Mouse (Mus musculus) adrenal gland, postnatal 36 days (tissue): ENCODE data around the gene Gabrg3. TPM values are rescaled to one million over a fixed set of nuclear protein-coding genes. Genes with fewer than 3 reads are reported as not detected.

Source experiments
- DNase-seq, 2 experiments: peaks; one replicate each; pipeline ENCODE4 v3.0.0; 2021; ENCODE audit warnings: mixed read lengths in 1 of 2
- total RNA-seq, 2 experiments: library from RNA; stranded (reverse); gene quantifications; 2 replicates each; pipeline ENCODE4 v1.2.3; 2021

Gene Gabrg3
- total RNA-seq, 2 experiments from 2014 or later = 2.1 to 3.6 TPM

DNA sequence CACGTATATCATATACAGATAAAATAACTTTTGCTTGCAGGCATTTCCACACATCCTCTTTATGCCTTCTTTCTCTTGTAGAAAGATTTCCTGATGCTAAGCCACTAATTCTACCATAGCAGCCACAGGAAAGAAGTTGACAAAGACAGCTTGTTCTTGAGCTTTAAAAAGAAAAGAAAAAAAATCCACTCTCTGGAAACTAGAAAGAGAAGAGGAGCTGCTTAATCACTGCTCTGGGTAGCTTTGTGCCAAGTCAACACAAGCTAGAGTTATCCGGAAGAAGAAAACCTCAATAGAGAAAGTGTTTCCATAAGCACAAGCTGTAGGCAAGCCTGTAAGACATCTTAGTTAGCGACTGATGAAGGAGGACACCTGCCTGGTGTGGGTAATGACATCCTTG lies 321.6 kb downstream of the Gabrg3 start:
- DNase-seq = no peak

DNA sequence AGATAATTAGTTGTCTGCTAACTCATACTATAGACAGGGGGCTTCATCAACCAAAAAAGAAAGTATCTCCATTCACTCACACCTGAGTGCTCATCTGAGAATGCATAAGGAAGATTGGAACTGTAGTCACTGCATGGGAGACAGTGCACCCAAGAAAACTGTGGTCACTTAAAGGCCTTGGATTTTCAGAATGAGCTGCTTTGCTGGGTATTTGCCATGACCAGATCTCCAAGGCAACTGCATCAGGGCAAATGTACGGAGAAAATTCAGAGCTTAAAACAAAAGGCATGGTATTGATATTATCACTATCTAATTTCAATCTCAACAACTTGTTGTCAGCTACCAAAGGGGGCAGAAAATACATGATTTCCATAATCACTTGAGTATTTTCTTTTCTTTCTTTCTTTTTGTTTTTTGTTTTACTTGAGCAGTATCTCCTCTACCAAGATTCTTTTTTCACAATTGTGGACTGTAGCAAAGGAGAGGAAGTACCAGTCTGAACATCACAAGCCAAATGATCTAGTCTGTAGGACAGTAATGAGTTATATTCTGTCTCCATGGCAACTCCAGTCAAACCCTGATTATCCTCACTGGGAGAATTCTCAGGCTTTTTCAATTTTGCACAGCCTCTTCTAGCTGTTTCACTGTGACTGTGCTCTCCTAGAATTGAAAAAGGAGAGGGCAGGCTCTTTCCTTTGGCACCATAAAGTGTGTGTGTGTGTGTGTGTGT lies 335.9 kb downstream of the Gabrg3 start:
- DNase-seq = no peak

DNA sequence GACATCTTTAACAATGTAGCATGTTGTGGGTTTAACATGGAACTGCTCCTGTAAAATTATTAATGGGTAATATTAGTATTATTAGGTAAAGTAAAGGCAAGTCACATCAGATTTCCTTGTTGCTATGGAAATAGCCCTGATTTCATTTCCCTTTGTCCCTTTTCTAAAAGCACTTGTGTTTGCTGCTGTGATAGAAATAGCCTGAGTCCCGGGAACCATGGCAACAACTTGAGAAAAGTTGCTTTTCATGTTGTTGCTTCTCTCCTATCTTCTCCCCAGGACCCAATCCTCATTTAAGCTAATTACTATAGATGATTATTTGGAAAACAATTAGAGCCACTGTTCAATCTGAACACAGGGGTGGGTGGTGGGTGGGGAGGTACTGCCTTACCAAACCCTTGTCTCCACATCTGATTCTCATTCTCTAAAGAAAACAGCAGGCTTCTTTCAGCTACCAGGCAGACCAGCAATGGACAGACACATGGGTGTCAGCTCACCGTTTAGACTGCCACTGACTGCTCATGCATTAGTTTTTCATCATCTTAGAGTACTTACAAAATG lies 349.0 kb downstream of the Gabrg3 start:
- no peak for DNase-seq

DNA sequence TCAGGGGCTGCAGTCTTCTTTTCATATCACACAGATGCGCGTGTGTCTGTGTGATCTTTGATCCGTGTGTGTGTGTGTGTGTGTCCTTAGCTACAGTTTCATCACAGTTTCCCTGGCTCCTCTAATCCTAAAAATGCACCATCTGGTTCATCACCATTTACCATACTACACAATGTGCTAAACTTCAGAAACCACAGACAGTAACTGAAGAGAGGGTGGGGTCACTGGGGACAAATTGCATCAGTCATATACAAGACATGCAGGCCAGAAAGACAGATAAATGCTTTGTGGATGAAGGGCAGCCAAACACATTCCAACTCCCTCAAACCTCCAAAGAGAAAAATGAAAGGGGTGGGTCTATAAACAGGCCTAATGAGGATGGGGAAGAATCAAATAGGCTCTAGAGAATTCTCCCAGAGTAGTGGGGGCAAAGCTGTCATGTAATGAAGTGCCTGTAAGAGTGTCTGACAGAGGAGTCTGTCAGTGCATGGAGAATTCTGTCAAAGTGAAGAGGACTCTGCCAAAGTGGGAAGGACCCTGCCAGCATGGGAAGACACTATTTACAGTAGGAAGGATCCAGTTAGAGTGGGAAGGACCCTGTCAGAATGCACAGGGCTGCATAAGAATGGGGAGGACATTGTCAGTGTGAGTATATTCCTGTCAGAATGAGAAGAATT lies 386.3 kb downstream of the Gabrg3 start:
- DNase-seq = no peak

DNA sequence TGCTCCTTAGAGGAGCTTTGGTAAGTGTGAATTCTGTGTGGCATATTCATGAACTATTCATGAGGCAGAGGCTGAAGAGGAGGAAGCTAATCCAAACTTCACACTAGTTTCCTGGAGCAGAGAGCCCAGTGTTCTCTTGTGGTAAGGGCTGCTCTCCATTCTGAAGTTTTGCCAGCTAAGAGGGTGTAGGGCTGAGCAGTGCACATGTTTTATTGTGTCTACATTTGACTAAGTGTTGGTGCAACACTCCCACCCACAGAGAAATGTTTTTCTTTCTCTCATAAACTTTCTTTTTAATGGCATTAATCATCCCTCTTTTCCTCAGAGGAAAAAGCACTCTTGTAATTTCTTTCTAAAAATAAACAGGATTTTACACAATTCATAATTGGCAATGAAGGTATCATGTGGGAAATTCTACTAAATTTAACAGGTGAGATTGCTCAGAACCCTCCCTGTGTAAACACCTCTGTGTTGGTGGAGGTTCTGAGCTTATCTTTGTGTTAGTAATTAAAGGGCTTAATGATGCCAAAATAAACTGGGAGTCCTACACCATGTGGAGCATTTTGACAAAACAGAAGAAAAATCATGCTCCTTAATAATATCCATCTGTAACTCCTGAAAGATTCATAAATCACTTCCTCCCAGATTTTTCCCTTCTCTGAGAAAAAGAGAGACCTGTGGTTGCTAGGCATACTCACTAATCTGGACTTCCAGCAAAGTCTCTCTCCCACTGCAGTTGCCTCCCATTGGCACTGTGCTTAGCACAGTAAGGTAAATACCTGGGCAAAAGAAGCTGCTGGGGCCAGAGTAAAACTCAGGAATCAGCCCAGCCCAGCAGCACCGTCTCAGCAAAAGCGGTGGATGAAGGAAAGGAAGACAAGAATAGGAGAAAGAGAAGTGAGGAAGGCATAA lies 389.0 kb downstream of the Gabrg3 start:
- no peak for DNase-seq

DNA sequence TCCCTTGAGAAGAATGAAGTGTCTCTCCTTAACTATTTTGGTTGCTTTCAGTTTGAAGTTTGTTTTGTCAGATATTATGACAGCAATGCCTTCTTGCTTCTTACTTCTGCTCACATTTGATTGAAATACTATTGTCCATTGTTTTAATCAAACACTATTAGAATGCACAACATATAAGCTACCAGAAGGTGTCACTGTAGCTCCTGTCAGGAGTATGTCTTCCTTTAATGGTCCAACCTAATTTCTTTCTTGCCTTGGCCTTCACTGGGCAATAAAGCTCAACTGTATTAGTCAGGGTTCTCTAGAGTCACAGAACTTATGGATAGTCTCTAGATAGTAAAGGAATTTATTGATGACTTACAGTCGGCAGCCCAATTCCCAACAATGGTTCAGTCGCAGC lies 440.6 kb downstream of the Gabrg3 start:
- peak in 1 of 2 experiments; percentile 4 for DNase-seq

DNA sequence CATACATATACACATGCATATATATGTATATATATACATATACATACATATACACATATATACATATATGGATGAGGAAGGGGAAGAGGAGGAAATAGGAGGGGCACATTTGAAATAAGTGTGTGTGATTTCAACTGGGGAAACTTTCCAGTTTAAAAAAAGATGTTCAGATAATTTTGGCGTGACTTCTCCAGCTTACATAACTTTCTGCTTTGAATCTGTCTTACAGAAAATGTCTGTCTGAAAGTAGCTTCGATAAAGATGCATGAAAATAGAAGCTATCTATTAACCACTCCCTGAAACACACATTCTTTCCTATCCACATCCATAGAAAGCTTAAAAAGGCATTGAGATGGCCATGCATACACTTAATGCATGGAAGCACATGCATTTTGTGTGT lies 445.4 kb downstream of the Gabrg3 start:
- DNase-seq = no peak

DNA sequence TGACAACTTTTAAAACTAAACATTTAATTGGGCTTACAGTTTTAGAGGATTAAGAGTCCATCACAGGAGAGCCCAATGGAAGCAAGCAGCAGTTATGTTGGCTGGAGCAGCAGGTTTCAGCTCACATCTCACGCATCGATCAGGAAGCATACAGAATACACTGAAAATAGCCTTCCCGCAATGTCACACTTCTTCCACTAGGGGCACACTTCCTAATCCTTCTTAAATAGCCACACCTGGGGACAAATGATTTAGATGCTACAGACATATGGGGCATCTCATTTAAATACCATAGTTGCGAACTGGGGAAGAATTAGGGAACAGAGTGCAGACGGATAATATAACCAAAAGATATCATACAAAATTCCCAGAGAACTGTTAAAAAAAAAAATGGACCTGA lies 449.0 kb downstream of the Gabrg3 start:
- no peak for DNase-seq

DNA sequence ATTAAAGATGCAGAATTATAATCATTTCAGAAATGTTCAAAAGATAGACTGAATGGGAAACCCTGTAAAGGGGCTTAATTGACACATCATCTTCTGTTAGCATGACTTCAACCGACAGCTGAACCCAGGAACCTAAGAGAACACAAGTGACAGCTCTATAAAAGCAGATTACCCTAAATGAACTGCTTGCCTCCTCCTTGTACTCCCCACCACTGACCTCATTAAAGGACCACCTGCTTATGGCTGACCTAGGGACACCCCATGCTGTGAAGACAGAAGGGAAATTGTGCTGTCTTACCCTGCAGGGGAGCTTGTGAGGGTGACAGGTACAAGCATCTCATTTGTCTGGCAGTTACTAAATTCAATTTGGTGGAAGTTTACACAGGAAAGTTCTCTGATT lies 467.5 kb downstream of the Gabrg3 start:
- DNase-seq = no peak

DNA sequence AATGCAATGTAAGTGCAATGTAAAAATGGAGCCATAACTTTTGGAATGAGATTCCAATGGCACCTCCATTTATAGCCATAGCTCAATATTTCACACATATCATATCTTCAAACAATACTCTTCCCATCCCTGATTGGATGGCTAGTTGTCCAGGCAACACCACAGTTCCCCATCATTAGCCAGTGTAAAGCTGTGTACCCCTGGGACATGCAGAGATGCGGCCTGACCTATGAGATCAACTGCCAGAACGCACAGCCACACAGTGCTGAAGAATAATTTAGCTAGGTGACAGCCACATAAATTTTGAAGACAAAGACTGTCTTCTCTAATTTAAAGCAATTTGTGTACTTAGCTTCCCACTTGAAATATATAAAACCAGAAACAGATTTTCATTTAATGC lies 472.1 kb downstream of the Gabrg3 start:
- DNase-seq = no peak

DNA sequence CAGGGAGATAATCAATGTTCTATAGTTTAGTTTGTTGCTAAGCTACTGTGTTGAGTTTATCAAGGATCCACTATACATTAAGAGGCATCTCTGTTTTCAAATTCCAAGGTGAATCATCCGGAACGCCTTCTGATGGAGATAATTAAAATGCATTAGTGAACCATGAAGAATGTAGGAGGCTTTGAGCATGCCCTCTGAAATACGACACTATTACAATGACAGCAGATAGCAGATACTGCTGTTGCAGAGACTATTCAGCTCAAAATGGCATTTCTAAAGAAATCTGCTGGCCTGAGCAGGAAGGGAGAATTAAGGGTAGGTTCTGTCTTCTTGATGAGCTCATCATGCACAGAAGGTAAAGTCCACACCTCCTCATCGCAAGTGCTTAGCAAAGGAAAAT lies 487.2 kb downstream of the Gabrg3 start:
- no peak for DNase-seq

DNA sequence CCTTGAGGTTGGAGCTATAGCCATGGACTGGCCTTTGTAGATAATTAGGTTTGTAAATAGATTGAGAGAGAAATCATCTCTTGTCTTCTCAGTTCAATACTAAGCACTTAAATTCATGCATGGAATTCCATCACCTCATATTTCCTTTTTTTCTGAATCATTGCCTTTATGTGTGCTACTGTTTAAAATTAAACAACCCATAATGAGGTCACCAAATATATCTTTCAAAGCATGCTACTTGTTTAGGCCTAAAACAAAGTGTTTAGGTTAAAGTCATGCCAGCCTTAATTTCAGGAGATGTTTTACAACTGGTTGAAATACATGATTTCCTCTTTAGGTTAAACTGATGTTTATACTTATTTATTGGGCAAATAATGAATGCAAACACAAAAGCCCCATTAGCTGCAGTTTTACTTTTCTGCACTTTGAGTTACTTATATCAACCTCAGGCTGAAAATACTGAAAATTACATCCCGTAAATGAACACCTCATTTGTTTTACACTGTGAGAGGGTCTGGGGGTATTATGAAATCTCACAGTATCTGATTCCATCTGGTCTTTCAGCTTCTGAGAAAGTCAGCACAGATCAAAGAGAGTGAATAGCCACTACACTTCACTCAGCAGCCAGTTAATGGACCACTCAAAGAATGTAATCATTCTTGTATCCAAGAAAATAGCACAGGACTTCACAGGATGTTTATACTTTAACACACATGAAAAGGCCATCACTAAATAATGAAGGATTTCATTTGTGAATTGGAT lies 519.5 kb downstream of the Gabrg3 start:
- no peak for DNase-seq

DNA sequence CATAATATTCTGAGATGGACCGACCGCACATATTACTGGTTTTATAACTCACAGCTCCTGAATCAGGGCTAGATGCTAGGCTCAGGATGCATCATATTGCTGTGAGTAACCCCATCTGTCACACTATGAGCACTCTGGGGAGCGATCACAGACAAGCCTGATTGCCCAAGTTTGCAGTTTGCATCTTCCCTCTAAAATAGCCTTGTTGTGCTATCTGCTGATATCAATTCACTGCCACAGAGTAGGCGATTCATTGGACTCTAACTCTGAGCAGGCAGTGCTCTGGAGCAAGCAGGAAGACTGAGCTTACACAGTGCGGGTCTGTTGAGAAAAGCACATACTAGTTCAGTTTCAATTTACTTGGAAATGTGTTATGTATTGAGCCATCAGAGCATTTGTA lies 543.4 kb downstream of the Gabrg3 start:
- no peak for DNase-seq

DNA sequence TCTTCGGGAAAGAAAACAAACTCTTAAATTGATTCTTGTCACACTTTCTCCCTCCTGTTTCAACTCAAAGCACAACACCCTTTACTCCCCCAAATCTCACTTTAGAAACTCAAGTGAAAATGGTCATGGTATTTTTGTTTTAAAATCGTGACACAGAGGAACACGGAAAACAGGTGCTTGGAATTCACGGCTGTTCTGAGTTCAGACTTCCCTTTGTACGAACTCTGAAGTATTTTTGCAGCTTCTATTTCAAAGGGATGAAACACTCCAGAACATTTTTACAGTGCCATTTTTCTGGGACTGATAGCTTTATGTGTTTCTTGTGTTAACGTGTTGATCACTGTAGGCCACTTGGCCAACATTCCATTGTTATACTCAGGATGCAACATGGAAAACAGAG lies 561.5 kb downstream of the Gabrg3 start:
- no peak for DNase-seq

DNA sequence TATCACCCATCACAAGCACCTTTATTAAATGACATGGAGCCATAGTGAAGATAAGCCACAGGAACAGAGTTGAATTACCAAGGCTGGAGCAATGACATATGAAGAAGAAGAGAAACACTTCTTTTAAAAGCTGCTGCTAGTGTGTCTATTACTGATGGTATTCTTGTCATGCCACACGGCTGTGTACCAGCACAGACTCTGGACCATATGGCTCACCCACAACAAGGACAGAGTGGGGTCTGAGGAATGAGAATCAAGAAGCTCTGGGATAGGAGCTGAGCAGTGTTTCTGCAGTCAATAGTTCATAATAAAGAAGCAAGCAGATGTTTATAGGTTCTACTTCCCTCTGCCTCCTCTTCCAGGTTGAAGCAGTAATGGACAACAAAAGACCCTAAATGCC lies 585.1 kb downstream of the Gabrg3 start:
- no peak for DNase-seq

DNA sequence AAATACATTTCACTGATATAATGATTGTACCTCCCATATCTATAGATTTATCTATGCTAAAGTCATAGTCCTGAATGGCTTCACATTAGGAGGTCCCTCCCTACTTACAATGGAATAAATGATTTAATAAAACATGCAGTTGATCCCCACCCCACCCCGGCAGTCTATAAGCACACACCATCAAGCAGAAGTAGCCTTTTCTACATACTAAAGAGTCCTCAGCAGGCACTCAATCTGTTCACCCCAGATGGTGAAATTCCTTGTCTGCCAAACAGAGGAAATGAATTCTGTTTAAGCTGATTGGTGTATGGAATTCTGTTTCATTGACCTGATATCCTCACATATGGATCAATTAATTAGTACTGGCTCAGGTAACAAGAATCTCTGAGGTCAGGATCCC lies 607.9 kb downstream of the Gabrg3 start:
- no peak for DNase-seq

DNA sequence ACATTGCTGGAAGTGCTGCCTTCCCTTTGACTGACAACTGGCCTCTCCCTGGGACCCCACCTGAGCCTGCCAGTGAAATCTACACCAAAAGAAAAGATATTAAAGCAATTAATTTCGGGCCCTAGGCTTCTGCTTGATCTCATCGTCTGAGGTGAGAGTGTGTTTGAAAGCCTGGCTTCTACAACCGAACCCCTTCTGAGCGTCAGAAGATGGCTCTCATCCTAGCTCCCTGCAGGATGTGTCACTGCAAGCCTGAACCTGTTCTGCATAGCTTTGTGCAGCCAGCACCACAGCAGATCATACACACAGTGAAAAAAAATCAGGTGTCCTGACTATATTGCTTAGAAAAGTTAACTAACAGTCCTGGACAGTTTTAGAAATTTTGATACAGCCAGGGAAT lies 618.8 kb downstream of the Gabrg3 start:
- DNase-seq = no peak

DNA sequence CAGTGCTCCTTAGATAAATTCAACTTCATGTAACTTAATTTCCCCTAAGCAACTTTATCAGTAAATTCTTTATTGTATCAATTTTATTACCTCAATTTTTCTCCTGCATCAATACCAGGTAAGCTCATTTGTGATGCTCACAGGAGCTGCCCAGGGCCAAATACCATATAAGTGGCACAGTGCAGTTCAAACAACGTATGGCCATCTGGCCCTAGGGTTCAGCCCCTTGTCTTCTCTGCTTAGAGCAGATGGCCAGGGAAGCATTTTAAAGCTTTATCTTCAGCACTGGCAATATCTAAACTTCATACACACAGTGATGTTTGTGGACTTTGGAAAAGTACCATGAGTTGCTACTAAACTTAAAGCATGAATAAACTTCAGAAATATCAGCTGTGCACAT lies 619.2 kb downstream of the Gabrg3 start:
- DNase-seq = no peak

DNA sequence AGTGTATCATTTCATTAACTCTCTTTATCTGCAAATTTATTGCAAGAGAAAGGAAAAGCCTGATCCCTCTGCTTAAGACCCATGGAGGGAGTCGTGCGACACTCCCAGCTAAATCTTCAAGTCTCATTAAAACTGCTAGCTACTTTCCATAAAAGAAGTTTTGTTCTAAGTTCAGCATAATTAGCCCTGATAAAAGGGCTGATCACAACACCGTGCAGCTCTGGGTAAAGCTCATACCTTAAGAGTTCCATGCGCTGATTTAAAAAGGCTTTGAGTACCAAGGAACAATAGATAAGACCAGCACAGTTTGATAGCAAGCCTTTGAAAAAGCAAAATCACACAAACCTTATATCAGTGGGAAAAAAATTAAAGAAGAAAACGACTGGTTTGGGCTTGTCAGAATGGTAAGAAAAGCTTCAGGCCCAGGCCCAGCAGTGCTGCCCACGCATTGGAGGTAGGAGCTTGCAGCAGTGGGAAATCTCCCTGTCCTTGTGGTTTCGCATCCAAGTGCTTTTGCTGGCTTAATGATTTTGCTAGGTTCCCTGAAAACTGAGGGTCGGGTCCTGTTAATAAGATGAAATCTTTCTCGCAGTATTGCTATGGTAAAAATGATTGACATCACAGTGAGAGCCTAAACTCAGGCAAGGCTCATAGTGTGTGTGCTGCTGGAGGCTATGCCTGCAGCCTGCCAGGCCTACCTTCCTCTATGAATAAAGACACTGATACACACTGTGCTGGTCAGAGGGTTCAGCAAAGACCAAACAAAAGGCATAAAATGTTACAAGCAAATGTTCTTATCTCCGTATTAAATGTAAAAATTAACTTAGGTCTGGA lies 621.2 kb downstream of the Gabrg3 start:
- no peak for DNase-seq

DNA sequence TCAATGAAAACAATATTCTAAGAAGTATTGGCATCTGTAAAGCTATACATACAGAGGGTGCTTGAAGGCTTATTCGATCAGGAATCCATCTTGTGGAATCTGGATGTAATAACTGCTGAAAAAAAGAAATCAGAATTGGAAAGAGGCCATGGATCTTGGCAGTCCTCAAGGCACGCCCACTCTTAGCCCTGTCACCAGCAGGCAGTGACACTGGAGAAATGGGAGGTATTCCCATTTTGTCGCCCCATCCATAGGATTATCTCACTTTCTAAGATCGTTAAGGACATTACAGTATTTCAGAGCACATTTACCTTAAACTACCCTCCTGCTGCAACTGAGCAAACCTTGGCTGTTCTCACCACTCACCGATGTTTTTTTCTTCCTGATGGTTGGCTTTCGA lies 657.8 kb downstream of the Gabrg3 start:
- no peak for DNase-seq
